Mouse (Mus musculus) limb, embryonic 10.5 days (tissue): ENCODE data around the gene Pigs. TPM values are rescaled to one million over a fixed set of nuclear protein-coding genes. Genes with fewer than 3 reads are reported as not detected.
A peak's percentile ranks its signal among the peaks of the same experiment; 100 is the strongest.

Experiments
- DNase-seq: peaks from one replicate; pipeline ENCODE4 v3.0.0-alpha.2; 2017; ENCODE audit warnings: low spot score
- H3K27ac ChIP-seq: fragments of 300-500 bp; sonication (generic); 2 replicates; pipeline ENCODE4 v1.5.1; 2016; ENCODE audit warnings: mild to moderate bottlenecking
- H3K27me3 ChIP-seq: fragments of 300-500 bp; sonication (generic); 2 replicates; pipeline ENCODE4 v1.6.1; 2016; ENCODE audit warnings: low read depth, mild to moderate bottlenecking; ENCODE audit not compliant: poor library complexity, severe bottlenecking
- H3K36me3 ChIP-seq: fragments of 300-500 bp; sonication (generic); 2 replicates; pipeline ENCODE4 v1.6.1; 2016; ENCODE audit warnings: mild to moderate bottlenecking, moderate library complexity
- H3K4me1 ChIP-seq: fragments of 300-500 bp; sonication (generic); 2 replicates; pipeline ENCODE4 v1.6.1; 2016
- H3K4me3 ChIP-seq: fragments of 300-500 bp; sonication (generic); 2 replicates; pipeline ENCODE4 v1.5.1; 2016; ENCODE audit warnings: mild to moderate bottlenecking, moderate library complexity
- H3K9me3 ChIP-seq: fragments of 300-500 bp; sonication (generic); replicated peaks from 2 replicates; pipeline ENCODE4 v1.6.1; 2016; ENCODE audit warnings: mild to moderate bottlenecking
- WGBS: fragments of 180-500 bp; shearing (Covaris S2); methylation state at CpG from one replicate; pipeline ENCODE4 v1.1.7; 2016; 5-methylcytosine and 5-hydroxymethylcytosine counted together
- polyA plus RNA-seq: library from polyadenylated mRNA; unstranded; fragments of >200 nt; fragmentation: Nextera tagmentation; extraction: Ambion mirVana; gene quantifications from 2 replicates; pipeline ENCODE4 v1.2.1, GENCODE M21; 2016

The Pigs gene
- polyA plus RNA-seq, 1 experiment from 2014 or later, result 83.6 TPM

GRCm38 (mm10) chr11:78322076-78322831, 6.0 kb upstream of the Pigs start:
- Histone ChIP-seq H3K4me1 (peaks cover 16% of the 10 kb centered on the region), H3K27ac (no peak overlapping the region; the same call in 1 of the 2 replicates), H3K4me3 (peak overlapping the region; percentile 19), H3K27me3 (no peaks in the 10 kb centered on the region), H3K9me3 (no peaks in the 10 kb centered on the region), H3K36me3 (peaks cover 88% of the 10 kb centered on the region)
- WGBS, result 92% methylated on average over 2 of the region's 2 CpGs
- DNase-seq, result no peak

GRCm38 (mm10) chr11:78322860-78323259, 5.4 kb upstream of the Pigs start, which contains the start of gene Aldoc:
TSS of gene Aldoc (plus strand) at chr11:78322968.
- H3K9me3 ChIP-seq, result no peaks in the 10 kb centered on the region
- peaks cover 82% of the 10 kb centered on the region for H3K36me3 ChIP-seq
- H3K27me3 ChIP-seq, result no peaks in the 10 kb centered on the region
- H3K4me1 ChIP-seq, result peaks cover 16% of the 10 kb centered on the region
- peak within 1 kb of the TSS; percentile 28; the same call in 1 of the 2 replicates for H3K27ac ChIP-seq
- H3K4me3 ChIP-seq, result peak within 1 kb of the TSS; percentile 19
- peak; percentile 71 for DNase-seq
- WGBS, result 2% methylated on average over 15 of the region's 15 CpGs

DNA sequence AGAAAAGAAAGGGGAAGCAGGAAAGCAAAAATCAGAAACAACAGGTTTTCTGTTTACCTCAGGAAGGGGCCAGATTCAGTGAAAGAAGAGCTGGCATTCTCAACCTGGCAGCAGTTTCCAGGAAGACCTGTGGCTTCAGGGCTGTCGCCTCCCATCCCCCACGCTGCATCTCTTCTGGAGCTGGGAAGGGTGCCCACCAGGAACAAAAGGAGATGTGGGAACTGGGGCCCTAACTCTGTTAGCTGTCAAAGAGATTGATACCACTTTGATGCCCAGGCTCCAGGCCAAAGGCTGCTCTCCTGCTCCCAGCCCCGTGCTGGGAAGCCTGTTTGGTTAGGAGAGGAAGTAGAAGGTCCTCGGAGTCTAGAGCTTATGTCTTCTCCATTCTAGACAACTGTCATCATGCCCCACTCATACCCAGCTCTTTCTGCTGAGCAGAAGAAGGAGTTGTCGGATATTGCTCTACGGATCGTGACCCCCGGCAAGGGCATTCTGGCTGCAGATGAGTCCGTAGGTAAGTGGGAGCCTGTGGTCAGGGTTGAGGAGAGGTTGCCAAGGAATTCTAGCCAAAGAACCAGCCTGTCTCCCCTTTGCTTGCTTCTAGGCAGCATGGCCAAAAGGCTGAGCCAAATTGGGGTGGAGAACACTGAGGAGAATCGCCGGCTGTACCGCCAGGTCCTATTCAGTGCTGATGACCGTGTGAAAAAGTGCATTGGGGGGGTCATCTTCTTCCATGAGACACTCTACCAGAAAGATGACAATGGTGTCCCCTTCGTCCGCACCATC, 4.0 kb upstream of the Pigs start:
- no peak for DNase-seq
- no peaks in the 10 kb centered on the region for H3K27me3 ChIP-seq
- WGBS, result 81% methylated on average over 15 of the region's 15 CpGs
- H3K4me1 ChIP-seq, result peaks cover 24% of the 10 kb centered on the region
- no peaks in the 10 kb centered on the region for H3K9me3 ChIP-seq
- no peak overlapping the region for H3K27ac ChIP-seq
- no peak overlapping the region for H3K4me3 ChIP-seq
- H3K36me3 ChIP-seq, result peaks cover 68% of the 10 kb centered on the region

GRCm38 (mm10) chr11:78324965-78325364, 3.2 kb upstream of the Pigs start:
- H3K36me3 ChIP-seq, result peaks cover 61% of the 10 kb centered on the region
- no peak for DNase-seq
- no peak overlapping the region for H3K27ac ChIP-seq
- no peak overlapping the region for H3K4me3 ChIP-seq
- H3K4me1 ChIP-seq, result peaks cover 28% of the 10 kb centered on the region
- no peaks in the 10 kb centered on the region for H3K9me3 ChIP-seq
- H3K27me3 ChIP-seq, result no peaks in the 10 kb centered on the region
- WGBS, result 95% methylated on average over 12 of the region's 12 CpGs

- no peak for DNase-seq
- Histone ChIP-seq H3K9me3 (no peaks in the 10 kb centered on the region), H3K27me3 (no peaks in the 10 kb centered on the region), H3K36me3 (peaks cover 47% of the 10 kb centered on the region), H3K27ac (no peak overlapping the region), H3K4me3 (no peak overlapping the region), H3K4me1 (peaks cover 25% of the 10 kb centered on the region)
- WGBS, result 96% methylated on average over 4 of the region's 4 CpGs
These were observed 1.0 kb upstream of the Pigs start for GRCm38 (mm10) chr11:78327215-78327614.

- H3K4me1 ChIP-seq, result peaks cover 12% of the 10 kb centered on the region
- no peaks in the 10 kb centered on the region for H3K27me3 ChIP-seq
- WGBS, result 2% methylated on average over 41 of the region's 41 CpGs
- DNase-seq, result no peak
- peak overlapping the region; percentile 94 for H3K4me3 ChIP-seq
- peak overlapping the region; percentile 89 for H3K27ac ChIP-seq
- peaks cover 49% of the 10 kb centered on the region for H3K36me3 ChIP-seq
- H3K9me3 ChIP-seq, result no peaks in the 10 kb centered on the region
These were observed 369 bp downstream of the Pigs start for GRCm38 (mm10) chr11:78328512-78329056.

GRCm38 (mm10) chr11:78332676-78333075, 4.5 kb downstream of the Pigs start:
- H3K4me1 ChIP-seq, result peaks cover 12% of the 10 kb centered on the region
- no peaks in the 10 kb centered on the region for H3K9me3 ChIP-seq
- WGBS, result 96% methylated on average over 12 of the region's 12 CpGs
- no peak overlapping the region for H3K4me3 ChIP-seq
- no peaks in the 10 kb centered on the region for H3K27me3 ChIP-seq
- H3K36me3 ChIP-seq, result peaks cover 62% of the 10 kb centered on the region
- H3K27ac ChIP-seq, result no peak overlapping the region
- DNase-seq, result no peak

DNA sequence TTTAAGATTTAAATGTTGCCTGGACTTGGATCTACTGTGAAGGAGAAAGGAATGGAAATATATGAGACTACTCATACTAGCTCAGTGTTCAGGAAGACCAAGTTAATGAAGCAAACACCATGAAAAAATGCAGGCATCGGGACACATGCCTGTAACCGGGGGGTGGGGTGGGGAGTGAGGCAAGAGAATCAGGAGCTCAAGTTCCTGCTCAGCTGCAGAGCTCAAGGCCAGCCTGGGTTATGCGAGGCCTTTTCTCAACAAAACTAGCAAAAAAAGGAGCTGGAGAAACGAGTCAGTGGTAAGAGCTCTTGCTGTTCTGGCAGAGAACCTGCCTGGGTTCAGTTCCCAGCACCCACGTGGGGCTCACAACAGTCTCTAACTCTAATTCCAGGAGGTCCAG, 5.8 kb downstream of the Pigs start:
- no peak for DNase-seq
- Histone ChIP-seq H3K4me1 (peaks cover 6% of the 10 kb centered on the region), H3K9me3 (no peaks in the 10 kb centered on the region), H3K27me3 (no peaks in the 10 kb centered on the region), H3K27ac (no peak overlapping the region), H3K4me3 (no peak overlapping the region), H3K36me3 (peaks cover 73% of the 10 kb centered on the region)
- 89% methylated on average over 5 of the region's 5 CpGs for WGBS

GRCm38 (mm10) chr11:78337040-78337439, 8.8 kb downstream of the Pigs start:
- Histone ChIP-seq H3K4me1 (no peaks in the 10 kb centered on the region), H3K27ac (no peak overlapping the region), H3K36me3 (peaks cover 94% of the 10 kb centered on the region), H3K9me3 (no peaks in the 10 kb centered on the region), H3K27me3 (no peaks in the 10 kb centered on the region), H3K4me3 (no peak overlapping the region)
- no peak for DNase-seq
- WGBS, result 95% methylated on average over 8 of the region's 8 CpGs

GRCm38 (mm10) chr11:78341702-78342101, 13.5 kb downstream of the Pigs start:
- Histone ChIP-seq H3K27me3 (no peaks in the 10 kb centered on the region), H3K27ac (no peak overlapping the region), H3K4me1 (peaks cover 31% of the 10 kb centered on the region), H3K9me3 (no peaks in the 10 kb centered on the region), H3K36me3 (peaks cover 60% of the 10 kb centered on the region), H3K4me3 (no peak overlapping the region)
- 86% methylated on average over 12 of the region's 12 CpGs for WGBS
- DNase-seq, result no peak

GRCm38 (mm10) chr11:78343381-78344327, 15.4 kb downstream of the Pigs start, which contains the start of gene Unc119:
TSS of gene Unc119 (plus strand) at chr11:78343482.
- Histone ChIP-seq H3K4me3 (peak within 1 kb of the TSS; percentile 96), H3K27me3 (no peaks in the 10 kb centered on the region), H3K4me1 (peaks cover 45% of the 10 kb centered on the region), H3K36me3 (peaks cover 59% of the 10 kb centered on the region), H3K27ac (peak within 1 kb of the TSS; percentile 98), H3K9me3 (no peaks in the 10 kb centered on the region)
- WGBS, result 2% methylated on average over 64 of the region's 66 CpGs
- peak; percentile 89 for DNase-seq

DNA sequence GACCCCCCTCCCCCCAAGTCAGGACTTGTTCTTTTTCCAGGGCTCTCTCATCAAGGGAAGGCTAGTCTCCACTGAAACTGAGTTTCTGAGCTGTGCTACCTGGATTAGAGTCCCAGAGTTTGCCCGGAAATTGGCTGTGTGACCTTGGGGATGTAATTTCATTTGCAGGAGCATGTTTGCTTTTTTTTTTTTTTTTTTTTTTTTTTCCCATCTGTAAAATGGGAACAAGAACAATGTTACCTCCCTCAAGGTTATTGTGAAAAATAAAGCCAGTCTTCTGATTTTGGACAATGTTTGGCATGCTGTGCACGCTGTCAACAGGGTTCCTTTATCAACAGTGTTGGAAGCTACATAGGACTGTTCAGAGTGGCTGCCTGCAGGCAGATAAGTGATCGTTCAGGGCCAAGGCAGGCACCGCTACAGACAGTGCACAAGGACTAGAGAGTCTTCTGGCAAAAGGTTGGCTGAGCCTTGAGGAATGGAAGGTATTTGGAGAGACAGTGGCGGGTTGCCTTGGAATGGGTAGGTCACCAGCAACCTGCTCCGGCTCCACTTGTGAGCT, 16.2 kb downstream of the Pigs start:
- Histone ChIP-seq H3K4me3 (peak overlapping the region; percentile 96), H3K27ac (peak overlapping the region; percentile 98), H3K36me3 (peaks cover 59% of the 10 kb centered on the region), H3K9me3 (no peaks in the 10 kb centered on the region), H3K4me1 (peaks cover 45% of the 10 kb centered on the region), H3K27me3 (no peaks in the 10 kb centered on the region)
- DNase-seq, result no peak
- WGBS, result 85% methylated on average over 6 of the region's 6 CpGs
